Comparison of ENCODE assay signal across 34 mouse cellular contexts in genomic region chr7:133168928-133169327, GRCm38 (mm10).
"Had no signal": no experiment of that assay in that cellular context is flagged by ENCODE, and none has a peak within 500 bp of the region (broad histone marks: within the 10 kb centered on the region; RNA-seq: fewer than 3 reads in every experiment).

No protein-coding gene starts in this region.

- H3K9ac ChIP-seq: heart, embryonic 12.5 days; heart, embryonic 13.5 days; heart, embryonic 15.5 days; hindbrain, embryonic 12.5 days; hindbrain, embryonic 13.5 days; hindbrain, embryonic 14.5 days; hindbrain, embryonic 15.5 days; intestine, embryonic 15.5 days; kidney, embryonic 15.5 days had no signal

- ATAC-seq: hindbrain, embryonic 16.5 days; hindbrain, postnatal 0 days; inflammation-experienced regulatory T-cells, adult 6 months; intestine, embryonic 15.5 days; intestine, embryonic 16.5 days; intestine, postnatal 0 days had no signal

- H3K4me2 ChIP-seq: heart, embryonic 11.5 days; heart, embryonic 12.5 days; heart, embryonic 13.5 days; heart, embryonic 15.5 days; hindbrain, embryonic 12.5 days; hindbrain, embryonic 13.5 days; hindbrain, embryonic 14.5 days; hindbrain, embryonic 15.5 days; intestine, embryonic 15.5 days; kidney, embryonic 15.5 days had no signal

- H3K36me3 ChIP-seq: heart, embryonic 10.5 days; heart, embryonic 12.5 days; heart, embryonic 13.5 days; heart, embryonic 15.5 days; hindbrain, embryonic 10.5 days; hindbrain, embryonic 12.5 days; hindbrain, embryonic 13.5 days; hindbrain, embryonic 15.5 days; intestine, embryonic 15.5 days; kidney, embryonic 15.5 days had no signal

- H3K27ac ChIP-seq: heart, embryonic 10.5 days; heart, embryonic 13.5 days; heart, embryonic 15.5 days; hindbrain, embryonic 10.5 days; hindbrain, embryonic 12.5 days; hindbrain, embryonic 13.5 days; hindbrain, embryonic 14.5 days; hindbrain, embryonic 15.5 days; hindbrain, postnatal 0 days; intestine, embryonic 15.5 days; kidney, embryonic 15.5 days; kidney, postnatal 0 days; layer of hippocampus, adult 2 months had no signal

- H3K27me3 ChIP-seq: heart, embryonic 12.5 days; heart, embryonic 15.5 days; hindbrain, embryonic 12.5 days; hindbrain, embryonic 13.5 days; hindbrain, embryonic 15.5 days; intestine, embryonic 15.5 days; kidney, embryonic 15.5 days had no signal

- DNase-seq: heart, postnatal 10 days; heart, postnatal 14 days; heart, postnatal 36 days; heart, postnatal 4 days; kidney, adult 11 months; kidney, adult 18-20 months; kidney, adult 2 months; kidney, adult 8-10 months; kidney, adult 9 months; kidney, postnatal 10 days; kidney, postnatal 14 days; kidney, postnatal 36 days; kidney, postnatal 4 days; layer of hippocampus, adult 9-11 months; layer of hippocampus, postnatal 36 days had no signal

- H3K4me1 ChIP-seq: heart, embryonic 15.5 days; hindbrain, embryonic 10.5 days; hindbrain, embryonic 15.5 days had no signal

- H3K9me3 ChIP-seq: heart, embryonic 10.5 days; heart, embryonic 12.5 days; heart, embryonic 13.5 days; heart, embryonic 15.5 days; hindbrain, embryonic 10.5 days; hindbrain, embryonic 12.5 days; hindbrain, embryonic 13.5 days; hindbrain, embryonic 15.5 days; intestine, embryonic 15.5 days; kidney, embryonic 15.5 days had no signal

- H3K4me3 ChIP-seq: heart, embryonic 10.5 days; heart, embryonic 12.5 days; heart, embryonic 13.5 days; heart, embryonic 15.5 days; hindbrain, embryonic 10.5 days; hindbrain, embryonic 12.5 days; hindbrain, embryonic 13.5 days; hindbrain, embryonic 15.5 days; intestine, embryonic 15.5 days; kidney, embryonic 15.5 days; layer of hippocampus, adult 2 months had no signal
